Mouse (Mus musculus) liver, postnatal 0 days (tissue): ENCODE results near the gene Trp53tg5. TPM values are rescaled to one million over a fixed set of nuclear protein-coding genes. Genes with fewer than 3 reads are reported as not detected.

ENCODE experiments used
- ATAC-seq: fragments of 200-750 bp; cut with Nextera tagmentation; 2 replicates; pipeline ENCODE4 v1.8.0; 2017; ENCODE audit warnings: mild to moderate bottlenecking, moderate library complexity
- DNase-seq: peaks from one replicate; pipeline ENCODE4 v3.0.0-alpha.2; 2016
- H3K27ac ChIP-seq: fragments of 300-500 bp; sonication (generic); 2 replicates; pipeline ENCODE4 v1.5.1; 2014; ENCODE audit warnings: antibody characterized with exemption, moderate library complexity, mild to moderate bottlenecking, low read depth
- H3K27me3 ChIP-seq: fragments of 300-500 bp; sonication (generic); 2 replicates; pipeline ENCODE4 v1.6.1; 2014; ENCODE audit warnings: low read length, control low read depth, mixed read lengths; ENCODE audit not compliant: insufficient read depth
- H3K36me3 ChIP-seq: fragments of 300-500 bp; sonication (generic); replicated peaks from 2 replicates; pipeline ENCODE4 v1.6.1; 2014; ENCODE audit warnings: mild to moderate bottlenecking, control low read depth, low read length, moderate library complexity, mixed read lengths; ENCODE audit not compliant: insufficient read depth
- H3K4me1 ChIP-seq: fragments of 300-500 bp; sonication (generic); 2 replicates; pipeline ENCODE4 v1.6.1; 2014; ENCODE audit warnings: antibody characterized with exemption, mild to moderate bottlenecking, control low read depth; ENCODE audit not compliant: insufficient read depth
- H3K4me2 ChIP-seq: fragments of 300-500 bp; sonication (generic); 2 replicates; pipeline ENCODE4 v1.6.1; 2014; ENCODE audit warnings: low read depth, mild to moderate bottlenecking, low read length, moderate library complexity, mixed read lengths
- H3K4me3 ChIP-seq: fragments of 300-500 bp; sonication (generic); 2 replicates; pipeline ENCODE4 v1.5.1; 2014; ENCODE audit warnings: low read depth, low read length
- H3K9ac ChIP-seq: fragments of 300-500 bp; sonication (generic); replicated peaks from 2 replicates; pipeline ENCODE4 v1.6.1; 2014; ENCODE audit warnings: mild to moderate bottlenecking, moderate library complexity
- H3K9me3 ChIP-seq: fragments of 300-500 bp; sonication (generic); 2 replicates; pipeline ENCODE4 v1.6.1; 2016; ENCODE audit warnings: mild to moderate bottlenecking, control low read depth, low read length, mixed read lengths
- CTCF ChIP-seq: sonication (generic); IDR thresholded peaks from 2 replicates; pipeline ENCODE4 v1.5.1; 2016; ENCODE audit warnings: antibody characterized with exemption, low read depth
- EP300 ChIP-seq: IDR thresholded peaks from 2 replicates; pipeline ENCODE4 v1.6.1; 2016; ENCODE audit warnings: antibody characterized with exemption, low read depth, mild to moderate bottlenecking
- WGBS: fragments of 180-500 bp; shearing (Covaris S2); extraction: QIAGEN DNeasy Blood & Tissue Kit; methylation state at CpG from one replicate; pipeline ENCODE4 v1.1.7; 2014; ENCODE audit not compliant: insufficient replicate concordance; 5-methylcytosine and 5-hydroxymethylcytosine counted together
- polyA plus RNA-seq: library from polyadenylated mRNA; unstranded; fragments of >200 nt; fragmentation: Nextera tagmentation; extraction: Ambion mirVana; gene quantifications from 2 replicates; pipeline ENCODE4 v1.2.1, GENCODE M21; 2015

The Trp53tg5 gene
- polyA plus RNA-seq, 1 experiment from 2014 or later = not detected

GRCm38 (mm10) chr2:164421306-164421705, 52.2 kb downstream of the Trp53tg5 start:
- H3K9me3 ChIP-seq = no peaks in the 10 kb centered on the region
- peaks cover 22% of the 10 kb centered on the region for H3K4me1 ChIP-seq
- DNase-seq (no peak), ATAC-seq (peak; percentile 54)
- TF ChIP-seq EP300 (peak; percentile 35; the same call in 1 of the 2 replicates), CTCF (no peak)
- H3K36me3 ChIP-seq = peaks cover 12% of the 10 kb centered on the region
- no peak overlapping the region for H3K9ac ChIP-seq
- WGBS = 76% methylated on average over 7 of the region's 7 CpGs
- H3K4me3 ChIP-seq = no peak overlapping the region
- H3K27me3 ChIP-seq = no peaks in the 10 kb centered on the region
- H3K4me2 ChIP-seq = no peak overlapping the region
- H3K27ac ChIP-seq = peak overlapping the region; percentile 82

Other genes starting within 250 kb of the Trp53tg5 start
- not detected in 2 replicates for gene Svs2, start 235.3 kb downstream of the Trp53tg5 start, polyA plus RNA-seq
- not detected in 2 replicates for gene Svs3b, start 217.1 kb downstream of the Trp53tg5 start, polyA plus RNA-seq
- not detected in 2 replicates for gene Svs4, start 195.3 kb downstream of the Trp53tg5 start, polyA plus RNA-seq
- not detected in 2 replicates for gene Svs3a, start 184.5 kb downstream of the Trp53tg5 start, polyA plus RNA-seq
- gene Svs6, start 157.0 kb downstream of the Trp53tg5 start, polyA plus RNA-seq = not detected in 2 replicates
- not detected in 2 replicates for gene Svs5, start 141.0 kb downstream of the Trp53tg5 start, polyA plus RNA-seq
- gene Slpi, start 84.6 kb downstream of the Trp53tg5 start, polyA plus RNA-seq = 59.4 and 63.6 TPM in 2 replicates
- gene Rbpjl, start 70.6 kb downstream of the Trp53tg5 start, polyA plus RNA-seq = not detected in 2 replicates
- 0.18 and 0.25 TPM in 2 replicates for gene Matn4, start 68.6 kb downstream of the Trp53tg5 start, polyA plus RNA-seq
- gene Sdc4, start 29.8 kb downstream of the Trp53tg5 start, polyA plus RNA-seq = 194 and 208 TPM in 2 replicates
- 43.5 and 46.2 TPM in 2 replicates for gene Sys1, start 16.8 kb downstream of the Trp53tg5 start, polyA plus RNA-seq
- 5.8 and 6.1 TPM in 2 replicates for gene Gm20458, start 12.8 kb downstream of the Trp53tg5 start, polyA plus RNA-seq
- gene Dbndd2, start 12.4 kb upstream of the Trp53tg5 start, polyA plus RNA-seq = 2.7 TPM in 2 replicates
- 24.3 and 25.1 TPM in 2 replicates for gene Pigt, start 23.8 kb upstream of the Trp53tg5 start, polyA plus RNA-seq
- 3.0 and 3.3 TPM in 2 replicates for gene Wfdc2, start 88.7 kb upstream of the Trp53tg5 start, polyA plus RNA-seq
- gene Spint3, start 99.7 kb upstream of the Trp53tg5 start, polyA plus RNA-seq = not detected in 2 replicates
- gene Wfdc6a, start 111.7 kb upstream of the Trp53tg5 start, polyA plus RNA-seq = not detected in 2 replicates
- gene Eppin, start 119.9 kb upstream of the Trp53tg5 start, polyA plus RNA-seq = not detected in 2 replicates
- gene Wfdc6b, start 139.8 kb upstream of the Trp53tg5 start, polyA plus RNA-seq = not detected in 2 replicates
- gene Wfdc8, start 139.9 kb upstream of the Trp53tg5 start, polyA plus RNA-seq = not detected in 2 replicates
- gene Wfdc16, start 165.1 kb upstream of the Trp53tg5 start, polyA plus RNA-seq = not detected in 2 replicates
- gene Wfdc10, start 182.3 kb upstream of the Trp53tg5 start, polyA plus RNA-seq = not detected in 2 replicates
- not detected in 2 replicates for gene Wfdc9, start 182.9 kb upstream of the Trp53tg5 start, polyA plus RNA-seq
- gene Wfdc11, start 200.4 kb upstream of the Trp53tg5 start, polyA plus RNA-seq = not detected in 2 replicates
- not detected in 2 replicates for gene Wfdc13, start 211.4 kb upstream of the Trp53tg5 start, polyA plus RNA-seq
- not detected in 2 replicates for gene Spint4, start 224.8 kb upstream of the Trp53tg5 start, polyA plus RNA-seq
- gene Spint5, start 241.6 kb upstream of the Trp53tg5 start, polyA plus RNA-seq = not detected in 2 replicates